Mouse (Mus musculus): ENCODE data around the gene Zscan2. TPM values are rescaled to one million over a fixed set of nuclear protein-coding genes. Genes with fewer than 3 reads are reported as not detected.

Zscan2 gene
- polyA plus RNA-seq, 1 experiment from 2014 or later: 2.7 TPM

- no peaks in the 10 kb centered on the region for H3K9me3 ChIP-seq
- no peak overlapping the region for H3K27ac ChIP-seq
- peaks cover under 1% of the 10 kb centered on the region; the same call in 1 of the 2 replicates for H3K4me1 ChIP-seq
- WGBS: 62% methylated on average over 15 of the region's 15 CpGs
- H3K27me3 ChIP-seq: no peaks in the 10 kb centered on the region
- no peak overlapping the region for H3K4me2 ChIP-seq
- H3K4me3 ChIP-seq: no peak overlapping the region
- no peak overlapping the region for H3K9ac ChIP-seq
- H3K36me3 ChIP-seq: no peaks in the 10 kb centered on the region
- ATAC-seq (ENCODE audit: borderline replicate concordance, extremely low read depth, low FRiP score, low TSS enrichment): no peak
These were observed 15.0 kb upstream of the Zscan2 start for GRCm38 (mm10) chr7:80845621-80846279.

DNA sequence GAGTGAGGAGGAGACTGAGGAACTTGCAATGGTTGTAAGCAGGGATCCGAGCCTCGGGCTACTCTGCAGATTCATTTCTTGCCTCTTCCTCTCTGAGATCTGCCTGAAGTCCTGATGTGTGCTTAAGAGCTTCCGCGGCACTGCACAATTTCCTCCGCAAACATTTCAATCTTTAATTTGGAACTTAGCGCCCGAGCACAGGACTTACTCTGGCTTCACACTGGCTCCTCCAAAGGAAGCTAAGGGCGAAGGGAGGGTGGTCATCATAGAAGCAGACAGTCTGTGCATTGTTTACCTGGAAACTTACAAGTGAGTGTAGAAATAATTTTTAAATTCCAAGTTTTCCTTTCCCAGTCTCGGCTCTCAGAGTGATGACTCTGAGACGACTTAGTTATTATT lies 14.4 kb upstream of the Zscan2 start:
- H3K9me3 ChIP-seq: no peaks in the 10 kb centered on the region
- H3K9ac ChIP-seq: no peak overlapping the region
- WGBS: 75% methylated on average over 10 of the region's 10 CpGs
- no peaks in the 10 kb centered on the region for H3K27me3 ChIP-seq
- no peak for ATAC-seq (ENCODE audit: borderline replicate concordance, extremely low read depth, low FRiP score, low TSS enrichment)
- H3K4me3 ChIP-seq: no peak overlapping the region
- no peaks in the 10 kb centered on the region for H3K36me3 ChIP-seq
- H3K27ac ChIP-seq: no peak overlapping the region
- no peak overlapping the region for H3K4me2 ChIP-seq
- no peaks in the 10 kb centered on the region; the same call in 1 of the 2 replicates for H3K4me1 ChIP-seq

GRCm38 (mm10) chr7:80846709-80847108 lies 14.0 kb upstream of the Zscan2 start:
- H3K4me1 ChIP-seq: no peaks in the 10 kb centered on the region; the same call in 1 of the 2 replicates
- no peak for ATAC-seq (ENCODE audit: borderline replicate concordance, extremely low read depth, low FRiP score, low TSS enrichment)
- H3K9me3 ChIP-seq: no peaks in the 10 kb centered on the region
- no peak overlapping the region for H3K9ac ChIP-seq
- no peak overlapping the region for H3K27ac ChIP-seq
- WGBS: 81% methylated on average over 5 of the region's 5 CpGs
- H3K4me2 ChIP-seq: no peak overlapping the region
- H3K36me3 ChIP-seq: no peaks in the 10 kb centered on the region
- no peak overlapping the region for H3K4me3 ChIP-seq
- no peaks in the 10 kb centered on the region for H3K27me3 ChIP-seq

DNA sequence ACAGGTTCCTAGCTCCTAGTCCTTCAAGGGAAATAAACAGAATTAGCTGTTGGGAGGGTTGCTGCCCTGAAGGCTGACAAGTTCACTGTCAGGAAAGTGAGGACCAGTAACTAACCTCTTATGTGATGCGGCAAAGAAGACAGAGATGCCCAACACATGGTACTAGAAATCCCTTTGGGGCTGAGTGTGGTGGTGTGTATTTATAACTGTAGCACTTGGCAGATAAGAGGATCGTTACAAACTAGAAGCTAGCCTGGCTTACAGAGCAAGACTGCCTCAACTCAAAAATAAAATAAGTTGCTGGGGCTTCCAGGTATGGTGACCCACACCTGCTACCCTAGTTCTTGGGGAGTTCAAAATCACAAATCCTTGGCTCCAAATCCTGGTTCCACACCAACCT lies 11.5 kb upstream of the Zscan2 start:
- Histone ChIP-seq H3K27ac (no peak overlapping the region), H3K36me3 (no peaks in the 10 kb centered on the region), H3K4me3 (no peak overlapping the region)

DNA sequence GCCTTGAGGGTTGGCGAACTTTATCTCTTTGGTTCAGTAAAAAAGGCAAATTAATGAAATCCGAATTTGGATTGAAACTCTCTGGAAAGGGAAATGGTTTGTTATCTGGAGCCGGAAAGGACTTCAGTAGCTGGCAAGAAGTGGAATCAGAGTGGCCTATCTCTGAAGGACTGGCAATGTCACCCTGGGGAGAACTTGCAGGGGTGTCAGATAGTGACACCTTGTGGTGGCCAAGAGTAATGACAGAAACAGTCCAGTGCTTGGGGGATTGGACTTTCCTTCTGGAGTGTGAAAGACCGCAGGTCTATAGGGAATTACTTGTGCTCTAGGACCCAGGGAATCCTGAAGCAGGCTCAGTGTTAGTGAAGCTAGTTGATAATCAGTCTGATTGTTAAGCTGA lies 11.0 kb upstream of the Zscan2 start:
- no peak overlapping the region for H3K4me2 ChIP-seq
- no peaks in the 10 kb centered on the region for H3K9me3 ChIP-seq
- H3K27ac ChIP-seq: no peak overlapping the region
- H3K4me3 ChIP-seq: no peak overlapping the region
- no peaks in the 10 kb centered on the region for H3K4me1 ChIP-seq
- H3K36me3 ChIP-seq: no peaks in the 10 kb centered on the region
- 25% methylated on average over 4 of the region's 4 CpGs for WGBS
- H3K27me3 ChIP-seq: no peaks in the 10 kb centered on the region
- peak; percentile 72 for ATAC-seq (ENCODE audit: borderline replicate concordance, extremely low read depth, low FRiP score, low TSS enrichment)
- H3K9ac ChIP-seq: no peak overlapping the region

More for the DNA sequence above, 11.5 kb upstream of the Zscan2 start:
- H3K4me2 ChIP-seq: no peak overlapping the region
- no peaks in the 10 kb centered on the region for H3K4me1 ChIP-seq
- H3K27me3 ChIP-seq: no peaks in the 10 kb centered on the region
- 51% methylated on average over 2 of the region's 2 CpGs for WGBS
- no peak overlapping the region for H3K9ac ChIP-seq
- ATAC-seq (ENCODE audit: borderline replicate concordance, extremely low read depth, low FRiP score, low TSS enrichment): no peak
- H3K9me3 ChIP-seq: no peaks in the 10 kb centered on the region

DNA sequence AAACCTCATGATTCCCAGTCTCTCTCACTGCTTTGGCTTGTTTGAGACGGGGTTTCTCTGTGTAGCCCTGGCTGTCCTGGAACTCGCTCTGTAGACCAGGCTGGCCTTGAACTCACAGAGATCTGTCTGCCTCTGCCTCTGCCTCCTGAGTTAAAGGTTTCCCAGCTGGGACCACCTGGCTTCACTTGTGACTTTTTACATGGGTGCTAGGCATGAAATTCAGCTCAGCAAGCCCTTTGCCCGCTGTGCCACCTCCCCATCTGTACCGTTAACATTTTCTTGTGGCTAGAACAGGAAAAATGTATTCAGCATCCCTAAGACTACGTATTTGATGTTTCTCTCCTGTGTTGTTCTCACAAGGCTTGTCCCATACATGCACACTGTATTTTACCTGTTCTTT lies 10.2 kb upstream of the Zscan2 start:
- H3K27ac ChIP-seq: no peak overlapping the region
- H3K4me2 ChIP-seq: no peak overlapping the region
- no peaks in the 10 kb centered on the region for H3K36me3 ChIP-seq
- H3K9ac ChIP-seq: no peak overlapping the region
- H3K4me1 ChIP-seq: no peaks in the 10 kb centered on the region
- H3K27me3 ChIP-seq: no peaks in the 10 kb centered on the region
- ATAC-seq (ENCODE audit: borderline replicate concordance, extremely low read depth, low FRiP score, low TSS enrichment): no peak
- 78% methylated on average over 5 of the region's 5 CpGs for WGBS
- no peaks in the 10 kb centered on the region for H3K9me3 ChIP-seq
- H3K4me3 ChIP-seq: no peak overlapping the region

DNA sequence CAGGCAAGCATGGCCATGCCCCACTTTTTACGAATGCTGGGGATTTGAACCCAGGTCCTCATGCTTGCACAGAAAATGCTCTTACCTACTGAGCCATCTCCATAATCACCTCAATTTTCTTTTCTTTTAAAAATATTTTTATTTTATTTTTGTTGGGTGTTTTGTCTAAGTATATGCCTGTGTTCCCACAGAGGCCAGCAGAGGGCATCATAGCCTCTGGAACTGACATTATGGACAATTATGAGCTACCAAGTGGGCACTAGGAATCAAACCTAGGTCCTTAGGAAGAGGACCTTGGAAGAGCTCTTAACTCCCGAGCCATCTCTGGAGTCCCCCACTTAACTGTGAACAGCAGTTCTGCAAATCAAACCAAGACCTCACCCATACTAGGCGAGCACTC lies 7.5 kb upstream of the Zscan2 start:
- Histone ChIP-seq H3K27ac (no peak overlapping the region), H3K9ac (no peak overlapping the region), H3K4me1 (no peaks in the 10 kb centered on the region), H3K36me3 (no peaks in the 10 kb centered on the region), H3K4me3 (no peak overlapping the region), H3K9me3 (no peaks in the 10 kb centered on the region), H3K4me2 (no peak overlapping the region), H3K27me3 (no peaks in the 10 kb centered on the region)
- ATAC-seq (ENCODE audit: borderline replicate concordance, extremely low read depth, low FRiP score, low TSS enrichment): no peak
- 84% methylated on average over 3 of the region's 3 CpGs for WGBS

- Histone ChIP-seq H3K4me3 (no peak overlapping the region), H3K4me2 (no peak overlapping the region), H3K9ac (no peak overlapping the region), H3K4me1 (peaks cover 5% of the 10 kb centered on the region; the same call in 1 of the 2 replicates), H3K36me3 (no peaks in the 10 kb centered on the region), H3K27ac (no peak overlapping the region), H3K27me3 (no peaks in the 10 kb centered on the region), H3K9me3 (no peaks in the 10 kb centered on the region)
- ATAC-seq (ENCODE audit: borderline replicate concordance, extremely low read depth, low FRiP score, low TSS enrichment): no peak
These were observed 5.4 kb upstream of the Zscan2 start for GRCm38 (mm10) chr7:80855316-80855715.

DNA sequence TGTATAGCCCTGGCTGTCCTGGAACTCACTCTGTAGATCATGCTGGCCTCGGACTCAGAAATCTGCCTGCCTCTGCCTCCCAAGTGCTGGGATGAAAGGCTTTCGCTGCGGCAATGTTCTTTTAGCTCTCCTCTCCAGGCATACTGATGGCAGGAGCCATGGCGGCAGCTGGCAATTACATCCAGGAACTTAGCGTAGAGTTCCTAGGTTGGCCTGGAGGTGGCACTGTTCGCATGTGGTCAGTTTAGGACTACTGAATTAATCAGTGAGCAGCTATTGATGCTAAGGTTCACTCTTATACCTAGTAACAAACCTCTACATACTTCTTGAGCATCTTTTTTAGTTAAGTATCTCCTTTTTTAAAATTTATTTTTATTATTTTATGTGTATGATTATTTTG lies 3.5 kb upstream of the Zscan2 start:
- no peak overlapping the region for H3K4me2 ChIP-seq
- no peak overlapping the region for H3K9ac ChIP-seq
- no peak for ATAC-seq (ENCODE audit: borderline replicate concordance, extremely low read depth, low FRiP score, low TSS enrichment)
- no peak overlapping the region for H3K27ac ChIP-seq
- H3K4me3 ChIP-seq: no peak overlapping the region
- H3K27me3 ChIP-seq: no peaks in the 10 kb centered on the region
- no peaks in the 10 kb centered on the region for H3K9me3 ChIP-seq
- 19% methylated on average over 6 of the region's 6 CpGs for WGBS
- H3K4me1 ChIP-seq: peaks cover 12% of the 10 kb centered on the region
- H3K36me3 ChIP-seq: no peaks in the 10 kb centered on the region

- Histone ChIP-seq H3K36me3 (peaks cover 2% of the 10 kb centered on the region; the same call in 1 of the 2 replicates), H3K4me2 (peak overlapping the region; percentile 78), H3K9me3 (no peaks in the 10 kb centered on the region), H3K4me3 (peak overlapping the region; percentile 93), H3K27ac (peak overlapping the region; percentile 26), H3K4me1 (peaks cover 29% of the 10 kb centered on the region), H3K27me3 (no peaks in the 10 kb centered on the region), H3K9ac (peak overlapping the region; percentile 47)
- WGBS: under 1% methylated on average over 13 of the region's 13 CpGs
- ATAC-seq (ENCODE audit: borderline replicate concordance, extremely low read depth, low FRiP score, low TSS enrichment): peak; percentile 74; the same call in 1 of the 2 replicates
These were observed 493 bp upstream of the Zscan2 start for GRCm38 (mm10) chr7:80860227-80860626.

DNA sequence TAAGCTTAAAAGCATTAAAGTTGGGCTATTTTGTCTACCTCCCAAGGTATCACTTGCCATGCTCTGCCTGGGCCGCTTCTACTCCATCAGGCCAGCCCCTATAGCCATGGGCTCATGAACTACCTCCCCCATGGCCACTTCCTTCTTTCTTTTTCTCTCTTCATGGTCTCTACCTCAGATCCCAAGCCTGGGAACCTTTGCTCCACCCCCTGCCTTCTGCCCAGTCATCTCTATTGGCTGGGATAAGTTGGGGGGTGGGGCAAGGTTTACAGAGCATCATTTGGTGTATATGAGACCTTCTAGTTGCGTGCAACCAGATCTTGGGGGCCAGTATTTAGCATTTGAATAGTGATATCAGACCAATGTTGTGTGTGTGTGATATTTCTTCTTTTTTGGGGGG lies 1.8 kb downstream of the Zscan2 start:
- H3K9me3 ChIP-seq: no peaks in the 10 kb centered on the region
- H3K36me3 ChIP-seq: peaks cover 14% of the 10 kb centered on the region
- no peak overlapping the region for H3K4me3 ChIP-seq
- H3K4me1 ChIP-seq: peaks cover 46% of the 10 kb centered on the region
- H3K9ac ChIP-seq: no peak overlapping the region
- no peak for ATAC-seq (ENCODE audit: borderline replicate concordance, extremely low read depth, low FRiP score, low TSS enrichment)
- no peak overlapping the region for H3K27ac ChIP-seq
- 0 out of 2 replicates have a peak overlapping the region, but pooled peaks have one; percentile 8 for H3K4me2 ChIP-seq
- H3K27me3 ChIP-seq: no peaks in the 10 kb centered on the region
- 81% methylated on average over 2 of the region's 2 CpGs for WGBS

- no peak for ATAC-seq (ENCODE audit: borderline replicate concordance, extremely low read depth, low FRiP score, low TSS enrichment)
- Histone ChIP-seq H3K4me1 (peaks cover 46% of the 10 kb centered on the region), H3K36me3 (peaks cover 23% of the 10 kb centered on the region), H3K4me3 (no peak overlapping the region), H3K27me3 (no peaks in the 10 kb centered on the region), H3K9me3 (no peaks in the 10 kb centered on the region), H3K9ac (no peak overlapping the region), H3K27ac (peak overlapping the region; percentile 41), H3K4me2 (no peak overlapping the region)
- 79% methylated on average over 5 of the region's 5 CpGs for WGBS
These were observed 2.8 kb downstream of the Zscan2 start for GRCm38 (mm10) chr7:80863520-80863919.

Measured in lung, embryonic 15.5 days (tissue).